Mouse (Mus musculus) activated CD4-positive, CD25-positive, alpha-beta regulatory T cell, adult 9 weeks (primary cell): ENCODE data around the gene Oas2. TPM values are rescaled to one million over a fixed set of nuclear protein-coding genes. Genes with fewer than 3 reads are reported as not detected.

Source experiments
- polyA plus RNA-seq: library from polyadenylated mRNA; unstranded; fragments of 100-300 nt; shearing (Covaris generic); gene quantifications from one replicate; pipeline ENCODE4 v1.2.1, GENCODE M21; 2017

The Oas2 gene
- 6.8 TPM for polyA plus RNA-seq

DNA sequence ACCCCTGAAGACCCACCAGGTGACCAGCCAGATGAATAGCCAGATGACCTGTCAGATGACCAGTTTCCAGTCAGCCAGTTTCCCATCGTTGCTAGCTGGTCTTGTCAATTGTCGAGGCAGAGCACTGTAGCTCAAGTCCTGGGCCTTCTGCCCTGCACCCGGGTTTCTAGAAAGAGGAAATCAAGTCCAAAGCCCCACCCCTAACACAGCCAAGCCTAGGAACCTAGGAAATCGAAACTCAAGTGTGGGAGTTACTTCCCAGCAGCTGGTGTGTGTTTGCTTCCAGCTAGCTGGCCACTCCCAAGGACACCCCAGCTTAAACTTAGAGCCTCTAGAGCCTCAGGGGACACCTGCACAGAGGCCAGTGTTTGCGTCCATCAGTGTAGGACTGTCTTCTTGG lies at the start of gene Oas2:
Gene Oas2 (minus strand): TSS at position 166 of the 400 bp plus-strand sequence.

GRCm38 (mm10) chr5:120795480-120796034 lies 45.9 kb upstream of the Oas2 start, which contains the start of gene Oas1e:
TSS of gene Oas1e (minus strand) at chr5:120795530.

GRCm38 (mm10) chr5:120777478-120777877 lies 27.8 kb upstream of the Oas2 start, which contains the start of gene Oas3:
TSS of gene Oas3 (minus strand) at chr5:120777661.

DNA sequence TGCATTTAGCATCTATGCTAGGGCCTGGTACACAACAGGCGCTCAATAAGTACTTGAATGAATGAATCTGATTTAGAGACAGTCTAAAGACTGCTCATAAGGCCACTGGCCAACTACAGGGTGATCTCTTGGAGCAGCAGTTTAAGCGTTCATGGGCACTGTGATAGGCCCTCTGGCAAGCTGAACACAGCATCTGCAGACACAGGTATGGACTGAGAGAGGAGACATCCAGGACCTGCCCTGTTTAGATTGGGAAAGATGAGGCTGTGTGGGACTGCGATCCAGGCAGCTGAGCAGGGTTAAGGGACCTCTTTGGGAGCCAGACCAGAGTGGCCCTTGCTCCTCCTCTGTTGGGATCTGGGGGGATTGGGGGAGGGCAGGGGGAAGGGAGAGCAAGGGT lies 37.8 kb downstream of the Oas2 start, which contains the start of gene Dtx1:
Gene Dtx1 (minus strand): TSS at position 101 of the 400 bp plus-strand sequence.

Other genes with a start within 250 kb of the Oas2 start
- 3.6 TPM for gene Plbd2, start 246.2 kb downstream of the Oas2 start, polyA plus RNA-seq
- 18.1 TPM for gene Slc8b1, start 238.7 kb downstream of the Oas2 start, polyA plus RNA-seq
- 24.7 TPM for gene Tpcn1, start 161.2 kb downstream of the Oas2 start, polyA plus RNA-seq
- 0.86 TPM for gene Iqcd, start 160.8 kb downstream of the Oas2 start, polyA plus RNA-seq
- 5.1 TPM for gene Rita1, start 137.3 kb downstream of the Oas2 start, polyA plus RNA-seq
- 86.5 TPM for gene Ddx54, start 137.1 kb downstream of the Oas2 start, polyA plus RNA-seq
- not detected for gene Cfap73, start 115.6 kb downstream of the Oas2 start, polyA plus RNA-seq
- 9.1 TPM for gene Rasal1, start 101.0 kb downstream of the Oas2 start, polyA plus RNA-seq
- gene Dtx1, start 37.9 kb downstream of the Oas2 start, polyA plus RNA-seq, result 23.4 TPM
- gene Oas3, start 27.8 kb upstream of the Oas2 start, polyA plus RNA-seq, result 20.0 TPM
- not detected for gene Oas1e, start 45.7 kb upstream of the Oas2 start, polyA plus RNA-seq
- gene Oas1c, start 62.7 kb upstream of the Oas2 start, polyA plus RNA-seq, result 13.4 TPM
- not detected for gene Oas1f, start 97.5 kb upstream of the Oas2 start, polyA plus RNA-seq
- not detected for gene Oas1h, start 111.6 kb upstream of the Oas2 start, polyA plus RNA-seq
- 2.8 TPM for gene Oas1g, start 137.8 kb upstream of the Oas2 start, polyA plus RNA-seq
- gene Oas1a, start 157.7 kb upstream of the Oas2 start, polyA plus RNA-seq, result 79.6 TPM
- gene Oas1d, start 164.7 kb upstream of the Oas2 start, polyA plus RNA-seq, result not detected